Mouse (Mus musculus) megakaryocyte, embryonic 14.5 days (primary cell): Measurements from ENCODE around the gene Mlxip.

Source experiments
- FLI1 ChIP-seq: IDR thresholded peaks from 2 replicates; pipeline ENCODE4 v1.6.1; 2012; ENCODE audit warnings: low read length, inconsistent platforms, mixed read lengths
- GATA1 ChIP-seq: IDR thresholded peaks from 3 replicates; pipeline ENCODE4 v1.6.1; 2012; ENCODE audit warnings: mixed read lengths, low read length, inconsistent platforms, borderline replicate concordance

GRCm38 (mm10) chr5:123375793-123376452, 18.7 kb upstream of the Mlxip start:
- TF ChIP-seq GATA1 (no peak), FLI1 (no peak)
